Mouse (Mus musculus): ENCODE results near the gene Tmem117.

GRCm38 (mm10) chr15:94649071-94649765 is 20.2 kb downstream of the Tmem117 start:
- TF ChIP-seq POLR2A (IDR thresholded peaks at IDR 0.05; ENCODE audit: low read depth, low read length) (no peak), CTCF (conservative IDR thresholded peaks at IDR 0.05; ENCODE audit: insufficient read depth, insufficient read length, low read depth, low read length) (no peak)
